ENCODE assay signal across 12 mouse cellular contexts in the genomic region with DNA sequence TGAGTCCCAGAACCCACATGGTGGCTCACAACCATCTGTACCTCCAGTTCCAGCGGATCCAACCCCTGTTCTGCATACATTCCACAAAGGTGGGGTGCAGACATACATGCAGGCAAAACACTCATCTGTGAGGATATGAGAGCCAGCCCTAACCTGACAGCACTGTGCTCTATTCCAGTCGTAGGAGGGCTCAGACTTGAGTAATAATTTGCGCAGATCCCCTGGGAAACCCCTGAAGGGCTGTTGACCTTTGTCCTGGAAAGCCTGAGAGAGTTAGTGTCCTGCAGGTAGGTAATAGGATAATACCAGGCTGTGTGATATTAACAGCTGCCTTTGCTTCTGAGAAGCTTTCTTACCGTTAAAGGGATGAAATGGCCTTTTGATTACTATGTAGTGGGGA.
"Had no signal": no experiment of that assay in that cellular context is flagged by ENCODE, and none has a peak within 500 bp of the region (broad histone marks: within the 10 kb centered on the region; RNA-seq: fewer than 3 reads in every experiment).

No protein-coding gene starts in this region.

- H3K4me2 ChIP-seq: neural tube, embryonic 15.5 days had no signal

- H3K4me1 ChIP-seq: limb, embryonic 10.5 days; midbrain, embryonic 10.5 days; neural tube, embryonic 15.5 days had no signal

- DNase-seq: lung, adult 18-20 months; lung, postnatal 36 days; midbrain, embryonic 14.5 days; right cerebral cortex, adult 18-20 months; right cerebral cortex, postnatal 25 days; thymus, postnatal 36 days had no signal

- H3K27me3 ChIP-seq: neural tube, embryonic 15.5 days had no signal

- H3K27ac ChIP-seq: hindbrain, postnatal 0 days; left cerebral cortex, adult 2 months; limb, embryonic 10.5 days; midbrain, embryonic 10.5 days; neural tube, embryonic 15.5 days had no signal

- H3K4me3 ChIP-seq: left cerebral cortex, adult 2 months; limb, embryonic 10.5 days; midbrain, embryonic 10.5 days; myocyte; neural tube, embryonic 15.5 days had no signal

- H3K9me3 ChIP-seq: limb, embryonic 10.5 days; midbrain, embryonic 10.5 days; neural tube, embryonic 15.5 days had no signal

- H3K36me3 ChIP-seq: limb, embryonic 10.5 days; midbrain, embryonic 10.5 days; neural tube, embryonic 15.5 days had no signal

- H3K9ac ChIP-seq: neural tube, embryonic 15.5 days had no signal

- ATAC-seq: hindbrain, postnatal 0 days had no signal
